ENCODE assay signal across 18 mouse cellular contexts in the genomic region with DNA sequence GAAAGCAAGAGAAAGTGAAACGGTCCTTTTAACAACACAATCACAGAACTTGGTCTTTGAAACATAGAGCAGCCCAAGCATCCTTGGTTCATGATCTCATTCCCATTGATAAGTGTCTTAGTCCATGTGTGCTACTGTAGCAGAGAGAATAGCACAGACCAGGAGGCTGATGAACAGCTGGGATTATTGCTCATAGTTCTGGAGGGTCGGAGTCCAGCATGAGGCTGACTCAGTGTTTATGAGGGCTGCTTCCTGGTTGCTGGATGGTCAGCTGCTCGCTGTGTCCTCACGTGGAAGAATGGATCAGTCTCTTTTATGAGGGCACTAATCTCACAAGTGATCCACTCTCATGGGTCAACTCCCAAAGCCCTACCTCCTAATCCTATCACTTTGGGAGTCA.
"Had no signal": no experiment of that assay in that cellular context is flagged by ENCODE, and none has a peak within 500 bp of the region (broad histone marks: within the 10 kb centered on the region; RNA-seq: fewer than 3 reads in every experiment).

No protein-coding gene starts in this region.

- H3K4me1 ChIP-seq: liver, embryonic 13.5 days had no signal

- H3K9ac ChIP-seq: liver, embryonic 13.5 days; neural tube, embryonic 13.5 days had no signal

- H3K36me3 ChIP-seq: liver, embryonic 13.5 days; neural tube, embryonic 13.5 days had no signal

- H3K9me3 ChIP-seq: liver, embryonic 13.5 days; neural tube, embryonic 13.5 days had no signal

- DNase-seq: kidney, adult 18-20 months; kidney, adult 9 months; kidney, postnatal 14 days; kidney, postnatal 4 days; layer of hippocampus, adult 9-11 months; layer of hippocampus, postnatal 36 days; liver, embryonic 13.5 days; lung, adult 2 months; lung, postnatal 14 days; lung, postnatal 4 days; midbrain, embryonic 14.5 days; retina, postnatal 1 day; thymus, postnatal 25 days had no signal

- H3K4me3 ChIP-seq: layer of hippocampus, adult 2 months; left cerebral cortex, adult 2 months; liver, embryonic 13.5 days; neural tube, embryonic 13.5 days had no signal

- H3K27ac ChIP-seq: layer of hippocampus, adult 2 months; left cerebral cortex, adult 2 months; liver, embryonic 13.5 days; neural tube, embryonic 13.5 days; stomach, postnatal 0 days had no signal

- H3K27me3 ChIP-seq: liver, embryonic 13.5 days; neural tube, embryonic 13.5 days had no signal

- H3K4me2 ChIP-seq: liver, embryonic 13.5 days; midbrain, embryonic 11.5 days; neural tube, embryonic 13.5 days had no signal
